Mouse (Mus musculus): ENCODE results near the gene Rtkn2.

GRCm38 (mm10) chr10:67998116-67998635 is 18.8 kb downstream of the Rtkn2 start:
- TF ChIP-seq FLI1 (IDR thresholded peaks at IDR 0.05; ENCODE audit: low read length) (no peak), GATA1 (IDR thresholded peaks at IDR 0.05; ENCODE audit: borderline replicate concordance, low read length) (no peak)
